Mouse (Mus musculus) retina, embryonic 14.5 days (tissue): ENCODE results near the gene Fam241a.

Source experiments
- DNase-seq: peaks from one replicate; pipeline ENCODE4 v3.0.0-alpha.2; 2015; ENCODE audit warnings: low spot score

Fam241a gene

DNA sequence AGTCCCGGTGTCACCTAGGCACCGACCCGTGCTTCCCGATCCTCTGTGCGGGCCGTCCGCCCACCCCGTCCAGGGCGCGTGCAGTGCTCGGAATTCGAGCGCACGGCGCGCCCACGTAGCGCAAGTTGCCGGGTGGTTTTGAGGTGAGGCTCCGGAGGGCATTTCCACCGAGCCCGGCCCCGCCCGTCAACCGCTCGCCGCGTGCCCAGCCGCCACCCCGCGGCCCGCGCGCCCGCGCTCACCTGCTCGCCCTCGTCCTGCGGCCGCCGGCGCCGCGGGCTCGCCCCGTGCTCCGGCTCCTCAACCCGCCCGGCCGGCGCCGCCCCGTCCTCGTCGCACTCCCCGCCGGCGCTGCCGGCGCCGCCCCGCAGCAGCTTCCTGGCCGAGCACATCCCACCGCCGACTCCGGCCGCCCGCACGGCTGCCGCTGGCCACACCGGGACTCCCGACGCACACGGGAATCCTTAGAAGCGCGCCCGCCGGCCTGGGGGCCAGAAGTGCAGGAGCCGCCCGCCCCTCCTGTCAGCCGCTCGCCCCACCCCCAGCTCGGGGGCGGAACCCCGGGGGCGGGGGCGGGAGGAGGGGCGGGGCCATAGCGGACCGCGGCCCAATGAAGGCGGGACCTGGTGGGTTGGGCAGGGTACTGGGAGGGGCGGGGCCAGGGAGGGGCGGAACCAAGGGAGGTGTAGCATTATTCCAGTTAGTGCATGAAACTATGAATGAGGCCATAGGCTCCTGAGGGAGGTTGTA is at the start of gene Fam241a:
Gene Fam241a, minus strand, starts transcription at position 533 of the 750 bp plus-strand sequence.
- peak; percentile 84 for DNase-seq

DNA sequence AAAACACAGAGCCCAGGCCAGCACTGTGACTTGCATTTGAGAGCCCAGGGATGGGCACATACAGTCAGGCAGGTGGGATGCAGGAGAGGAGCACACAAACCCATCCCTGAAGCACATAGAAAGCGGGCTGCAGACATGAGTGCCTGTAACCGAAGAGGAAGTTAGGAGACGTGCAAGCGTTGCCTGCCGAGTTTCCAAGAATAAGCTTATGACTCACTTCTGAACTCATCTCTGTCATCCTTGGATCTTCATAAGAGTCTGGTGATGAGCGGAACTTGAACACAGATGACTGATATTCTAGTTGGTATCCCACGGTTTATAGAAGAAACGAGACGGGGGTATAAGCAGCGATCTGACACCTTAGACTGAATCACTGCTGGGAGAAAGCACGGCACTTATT is 36.3 kb upstream of the Fam241a start:
- DNase-seq: no peak

DNA sequence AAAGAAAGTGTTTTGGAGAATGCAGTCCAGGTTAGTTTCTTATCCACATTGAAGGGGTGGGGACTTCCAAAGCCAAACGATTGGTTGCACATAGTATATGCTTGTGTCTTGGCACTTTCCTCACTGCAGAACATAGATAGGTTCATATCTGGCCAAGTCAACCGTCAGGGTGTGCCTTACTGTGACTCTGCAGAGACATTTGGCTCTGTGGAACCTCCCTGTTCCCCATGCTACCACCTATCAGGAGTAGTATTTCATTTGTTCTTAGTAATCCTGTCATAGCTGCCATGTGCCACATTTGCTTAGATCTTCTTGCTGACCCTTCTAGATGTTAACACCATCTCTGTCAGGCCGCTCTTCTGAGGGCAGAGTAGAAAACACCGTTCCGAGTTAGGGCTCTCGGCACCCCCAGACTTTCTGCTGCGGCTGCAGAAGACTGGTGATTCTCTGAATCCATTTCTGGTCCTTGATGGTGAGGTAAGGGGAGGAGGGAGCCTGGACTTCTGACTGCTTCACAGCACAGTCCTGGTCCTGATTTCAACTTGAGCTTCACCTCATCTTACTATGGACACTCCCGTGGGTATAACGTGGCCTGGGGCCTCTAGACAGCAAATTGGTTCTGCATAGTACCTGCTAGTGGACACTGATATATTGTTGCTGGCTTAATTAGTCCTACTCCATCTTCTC is 34.3 kb upstream of the Fam241a start:
- no peak for DNase-seq

DNA sequence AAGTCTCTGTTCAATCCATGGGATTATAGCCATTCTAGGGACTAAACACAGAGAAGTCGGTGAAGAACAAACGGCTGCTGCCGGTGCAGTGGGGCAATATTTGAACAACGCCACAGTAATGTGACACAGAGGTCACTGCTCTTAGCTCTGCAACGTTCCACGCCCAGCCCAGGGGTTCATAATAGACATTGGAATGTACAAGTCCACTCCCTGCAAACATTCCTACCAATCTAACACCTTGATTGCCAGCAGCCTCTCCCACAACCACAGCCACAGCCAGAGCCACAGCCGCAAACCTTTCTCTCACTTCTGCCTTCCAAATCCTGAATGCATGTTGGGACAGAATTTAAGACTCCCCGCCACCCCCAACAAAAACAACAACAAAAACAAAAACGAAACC is 33.8 kb upstream of the Fam241a start:
- no peak for DNase-seq

DNA sequence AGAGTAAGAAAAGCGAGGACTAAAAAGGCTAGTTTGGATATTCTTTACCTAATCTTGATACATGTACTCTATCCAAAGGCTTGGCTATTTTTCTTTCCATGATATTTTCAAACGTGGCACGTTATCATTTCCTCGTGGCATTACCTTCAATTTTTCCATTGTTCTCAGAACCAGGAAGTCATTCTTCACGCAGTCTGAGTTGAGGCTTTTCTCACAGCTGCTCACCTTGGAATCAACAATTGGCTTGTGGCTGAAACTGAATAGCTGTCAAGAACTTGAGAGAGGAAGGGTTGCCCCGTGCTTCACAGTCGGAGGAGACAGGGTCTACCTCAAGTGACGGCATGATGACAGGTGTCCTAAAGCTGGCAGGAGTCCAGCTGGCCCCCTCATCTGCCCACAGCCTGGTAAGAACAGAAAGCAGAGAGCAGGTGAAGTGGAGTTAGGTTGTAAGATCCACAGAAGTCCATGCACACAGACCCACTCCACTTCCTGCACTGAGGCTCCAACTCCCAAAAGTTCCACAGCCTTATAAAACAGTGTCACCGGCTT is 30.6 kb upstream of the Fam241a start:
- DNase-seq: no peak

DNA sequence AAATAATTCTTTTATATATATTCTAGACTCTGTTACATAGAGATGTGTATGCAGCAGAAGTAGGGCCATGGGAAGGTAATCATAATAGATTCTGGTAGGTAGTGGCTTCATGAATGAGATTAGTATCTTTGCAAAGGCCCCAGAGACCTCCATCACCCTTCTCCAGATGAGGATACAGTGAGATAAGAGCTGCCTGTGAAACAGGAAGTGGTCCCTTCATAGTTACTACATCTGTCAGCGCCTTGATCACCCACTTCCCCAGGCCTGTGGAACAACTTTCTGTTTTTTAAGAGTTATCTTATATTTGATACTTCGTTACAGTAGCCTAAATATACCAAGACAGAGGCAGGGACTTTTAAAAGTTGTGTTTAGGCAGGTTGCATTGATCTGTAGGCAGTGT is 28.3 kb upstream of the Fam241a start:
- no peak for DNase-seq

DNA sequence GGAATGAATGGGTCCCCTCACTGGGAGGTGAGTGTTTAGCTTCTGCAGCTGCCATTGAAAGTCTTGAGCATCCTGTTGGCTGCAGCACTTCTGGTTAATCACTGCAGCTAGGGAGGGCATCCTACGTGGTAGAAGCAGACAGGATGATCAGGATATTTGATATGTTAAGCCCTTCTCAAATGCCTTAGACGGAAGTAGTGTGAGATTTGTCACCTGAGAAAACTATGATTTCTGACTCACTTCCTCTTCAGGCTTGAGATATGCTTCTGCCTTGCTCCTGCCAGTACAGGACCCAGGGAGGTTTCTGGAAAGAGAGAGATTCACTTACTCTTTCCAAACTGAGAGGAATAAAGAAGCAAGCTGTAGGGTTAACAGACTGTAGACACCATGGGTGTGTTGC is 27.1 kb upstream of the Fam241a start:
- no peak for DNase-seq

DNA sequence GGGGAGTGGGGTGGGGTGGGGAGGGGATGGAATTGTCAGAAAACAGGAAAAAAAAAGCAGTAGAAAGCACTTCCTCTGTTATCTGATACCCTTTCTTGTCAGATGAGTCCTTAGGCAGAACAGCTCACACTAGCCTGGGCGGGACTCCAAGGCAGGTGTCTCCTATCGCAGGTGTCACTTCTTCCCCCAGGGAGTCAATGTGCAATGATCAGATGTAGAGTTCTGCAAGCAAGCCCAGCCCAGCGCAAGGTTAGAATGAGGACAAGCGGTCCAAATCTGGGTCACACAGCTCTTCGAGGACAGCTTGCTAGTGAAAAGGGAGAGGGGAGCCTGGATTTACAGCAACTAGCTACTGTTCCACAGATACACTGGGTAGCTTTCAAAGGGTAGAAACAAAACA is 26.0 kb upstream of the Fam241a start:
- no peak for DNase-seq

DNA sequence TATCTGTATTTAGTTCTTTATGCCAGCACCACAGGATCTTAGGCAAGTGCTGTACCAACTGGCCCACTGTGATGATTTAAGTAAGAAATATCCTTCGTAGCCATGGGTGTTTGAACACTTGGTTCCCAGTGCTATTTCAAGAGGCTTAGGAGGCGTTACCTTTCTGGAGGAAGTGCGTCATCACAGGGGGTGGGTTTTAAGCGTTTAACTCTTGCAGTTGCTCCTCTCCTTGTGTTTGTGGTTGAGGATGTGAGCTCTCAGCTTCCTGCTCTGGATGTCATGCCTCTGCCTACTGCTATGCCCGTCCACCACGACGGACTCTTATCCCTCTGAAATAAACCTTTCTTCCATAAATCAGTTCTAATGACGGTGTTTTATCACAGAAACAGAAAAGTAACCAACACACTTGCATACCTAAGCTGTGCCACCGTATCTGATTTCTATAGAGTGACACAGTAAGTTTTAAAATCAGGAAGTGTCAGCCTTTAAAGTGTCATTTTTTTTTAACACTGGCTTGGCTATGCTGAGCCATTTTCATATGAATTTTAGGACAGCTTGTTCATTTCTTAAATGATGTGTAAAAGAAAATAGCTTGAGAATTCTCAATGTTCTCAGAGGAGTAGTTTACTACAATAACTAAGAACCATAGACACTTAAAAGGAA is 22.0 kb upstream of the Fam241a start:
- DNase-seq: no peak

DNA sequence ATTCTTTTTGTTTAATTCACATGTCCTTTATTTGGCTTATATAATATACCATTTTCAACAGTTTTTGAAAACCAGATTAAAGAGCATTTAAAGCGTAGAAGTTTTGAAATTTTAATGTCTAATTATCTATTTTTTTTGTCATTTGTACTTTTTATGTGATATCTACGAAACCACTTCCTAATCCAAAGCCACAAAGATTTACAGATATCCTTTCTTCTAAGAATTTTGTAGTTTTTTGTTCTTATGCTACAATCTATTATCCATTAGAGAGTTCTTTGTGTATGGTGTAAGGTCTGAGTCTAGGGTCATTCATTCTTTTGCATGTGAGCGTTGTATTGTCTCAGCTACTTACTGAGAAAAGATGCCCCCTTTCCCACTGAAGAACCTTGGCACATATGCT is 21.4 kb upstream of the Fam241a start:
- no peak for DNase-seq

DNA sequence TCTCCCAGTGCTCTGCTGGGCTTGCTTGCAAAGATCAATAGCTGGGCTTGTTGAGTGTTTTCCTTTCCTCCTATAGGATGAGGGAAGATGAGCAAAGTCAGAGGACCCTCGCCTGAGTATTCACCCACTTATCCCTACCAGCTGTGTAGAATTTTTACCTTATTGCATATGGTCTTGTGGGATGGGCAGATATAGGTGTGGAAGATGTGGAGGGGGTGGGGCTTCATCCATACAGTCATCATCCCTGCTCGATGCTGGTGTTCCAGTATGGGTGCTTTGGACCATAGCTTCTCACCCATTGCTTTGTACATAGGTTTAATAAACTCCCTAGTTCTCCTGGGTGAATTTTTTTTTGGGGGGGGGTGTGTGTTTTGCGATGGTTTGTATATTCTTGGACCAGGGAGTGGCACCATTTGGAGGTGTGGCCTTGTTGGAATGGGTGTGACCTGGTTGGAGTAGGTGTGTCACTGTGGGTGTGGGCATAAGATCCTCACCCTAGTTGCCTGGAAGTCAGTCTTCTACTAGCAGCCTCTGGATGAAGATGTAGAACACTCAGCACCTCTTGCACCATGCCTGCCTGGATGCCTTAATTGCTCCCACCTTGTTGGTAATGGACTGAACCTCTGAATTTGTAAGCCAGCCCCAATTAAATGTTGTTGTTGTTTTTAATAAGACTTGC is 19.7 kb upstream of the Fam241a start:
- no peak for DNase-seq

DNA sequence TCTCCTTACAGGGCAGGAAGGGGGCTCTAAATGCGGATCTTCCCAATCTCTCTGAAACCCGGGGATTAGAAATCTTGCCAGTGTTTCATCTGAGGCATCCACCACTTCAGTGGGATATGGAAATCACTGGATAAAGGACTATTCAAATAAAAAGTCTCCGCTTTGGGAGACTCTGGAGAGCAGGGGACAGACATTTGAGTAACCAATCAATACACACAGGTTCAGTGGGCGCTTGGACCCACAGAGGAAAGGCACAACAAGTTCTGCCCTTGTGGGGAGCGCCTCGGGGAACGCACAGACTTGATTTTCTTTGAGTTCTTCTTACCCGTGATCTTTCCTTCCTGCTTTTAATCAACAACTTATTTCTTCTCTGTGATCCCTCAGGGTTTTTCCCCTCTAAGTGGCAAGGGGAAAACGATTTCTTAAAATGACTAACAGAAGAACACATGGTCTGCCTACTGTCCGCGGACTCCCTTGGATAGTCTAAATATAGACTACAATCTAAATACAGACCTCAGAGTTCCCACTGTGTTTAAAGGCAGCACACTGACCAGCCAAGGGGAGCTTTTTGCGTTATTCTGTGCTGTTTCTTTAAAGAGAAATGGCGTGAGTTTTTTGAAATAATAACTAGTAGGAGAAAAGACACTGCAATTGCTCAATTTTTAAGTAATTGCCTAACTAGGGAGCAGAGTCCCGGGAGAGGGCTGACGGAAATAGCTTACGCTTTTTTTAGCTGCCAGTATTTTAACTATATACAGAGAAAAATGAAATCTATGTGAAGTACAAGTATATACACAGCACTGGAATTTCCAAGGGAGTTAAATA is 18.0 kb upstream of the Fam241a start:
- no peak for DNase-seq

DNA sequence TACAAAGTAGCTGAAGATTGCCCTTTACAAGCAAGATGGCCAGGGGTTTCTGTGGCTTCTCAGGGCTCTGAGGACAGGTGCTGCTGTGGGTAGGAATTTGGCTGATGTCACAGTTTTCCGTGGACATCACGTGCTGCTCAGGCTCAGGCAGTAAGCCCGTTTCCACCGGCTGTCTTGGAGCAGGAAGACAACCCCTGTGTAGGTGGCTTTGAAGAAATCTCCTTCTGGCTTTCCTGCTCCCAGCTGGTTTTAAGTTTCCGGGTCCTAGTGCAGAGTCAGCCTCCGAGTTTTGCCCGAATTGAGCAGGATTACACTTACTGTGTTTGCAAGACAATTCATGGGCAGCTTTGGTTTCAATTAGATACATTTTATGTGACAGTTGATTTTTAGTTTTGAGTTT is 13.8 kb upstream of the Fam241a start:
- no peak for DNase-seq

DNA sequence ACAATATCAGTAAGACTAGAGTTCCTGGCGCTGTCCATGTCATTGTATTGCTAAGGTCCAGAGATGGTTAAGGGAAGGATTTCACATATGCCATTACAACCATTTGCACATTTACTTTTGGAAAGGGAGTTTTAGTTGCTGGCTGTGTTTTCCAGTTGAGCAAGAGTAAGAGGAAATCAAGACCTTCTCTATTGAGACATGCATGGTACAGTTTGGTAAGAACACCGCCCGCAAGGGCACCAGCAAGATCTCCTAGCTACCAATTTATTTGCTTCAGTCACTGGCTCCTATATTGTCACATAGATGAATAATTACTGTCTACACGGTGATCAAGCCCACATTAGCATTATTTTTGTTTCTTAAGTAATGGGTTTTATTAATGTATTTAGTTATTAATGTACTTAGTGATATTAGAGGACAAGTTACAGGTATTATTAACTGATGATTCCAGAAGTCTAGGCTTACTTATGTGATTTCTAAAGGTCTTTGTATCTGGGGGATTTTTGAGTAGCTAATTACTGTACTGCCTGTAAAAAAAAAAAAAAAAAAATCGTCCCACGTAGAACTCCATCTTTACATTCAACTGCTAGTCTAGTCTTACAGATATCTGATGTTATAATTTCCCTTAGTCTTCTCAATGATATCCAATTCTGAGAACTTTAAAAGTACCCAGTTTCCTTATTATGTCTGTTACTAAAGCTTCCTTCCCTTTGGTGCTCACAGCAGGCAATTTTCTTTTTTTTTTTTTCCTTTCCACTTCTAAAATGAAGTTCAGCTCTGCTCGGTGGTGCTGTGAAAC is 944 bp downstream of the Fam241a start:
- no peak for DNase-seq

DNA sequence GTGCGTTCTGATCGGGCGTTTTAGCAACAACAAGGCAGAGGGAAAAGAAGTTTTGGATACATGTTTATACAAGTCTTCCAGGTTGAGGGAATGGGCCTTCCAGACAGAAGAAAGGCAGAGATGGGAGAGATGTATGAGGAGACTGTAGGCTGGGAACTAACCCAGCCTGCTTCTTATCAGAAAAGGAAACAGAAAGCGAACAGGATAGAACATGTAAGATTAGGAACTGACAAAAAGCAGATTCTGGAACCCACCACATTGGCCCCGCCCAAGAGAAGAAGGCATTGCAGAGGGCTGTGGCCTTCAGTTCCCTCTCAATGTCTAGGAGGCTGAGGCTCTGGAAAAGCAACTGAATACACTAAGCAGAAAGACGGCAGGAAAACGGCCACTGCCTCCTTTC is 2.2 kb downstream of the Fam241a start:
- DNase-seq: no peak

DNA sequence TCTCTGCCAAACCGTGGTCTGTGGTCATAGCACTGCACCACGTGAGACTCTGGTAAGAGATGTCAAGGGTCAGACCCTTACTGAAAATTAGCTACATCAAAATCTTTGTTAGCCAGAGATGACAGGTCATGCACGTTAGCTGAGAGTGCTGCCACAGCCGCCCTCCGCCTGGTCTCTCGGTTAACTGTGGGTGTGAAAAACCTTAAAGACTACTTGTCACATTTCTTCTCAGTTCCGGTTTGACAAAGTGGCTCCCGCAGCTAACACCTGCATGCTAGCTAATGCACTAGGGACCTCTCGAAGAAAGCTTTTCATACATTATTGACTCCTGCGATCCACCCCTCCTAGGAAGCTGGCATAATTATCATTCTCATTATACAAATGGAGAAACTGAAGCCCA is 4.2 kb downstream of the Fam241a start:
- DNase-seq: no peak

DNA sequence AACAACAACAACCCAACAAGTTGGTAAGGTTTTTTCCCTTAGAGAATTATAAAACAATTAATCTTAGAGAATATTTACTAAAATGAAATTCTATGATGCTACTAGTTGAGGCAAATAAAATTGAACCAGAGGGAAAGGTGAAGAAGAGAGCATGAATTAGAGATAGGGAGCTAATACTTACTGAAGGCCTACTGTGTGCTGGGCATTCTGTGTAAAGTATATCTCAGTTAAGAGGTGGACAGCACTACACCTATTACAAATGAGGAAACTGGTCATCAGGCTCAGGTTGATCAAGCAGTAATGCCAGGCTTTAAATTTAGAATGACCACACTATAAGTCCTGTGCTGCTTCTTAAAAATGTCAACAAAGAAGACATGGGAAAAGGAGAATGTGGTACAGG is 6.1 kb downstream of the Fam241a start:
- no peak for DNase-seq

DNA sequence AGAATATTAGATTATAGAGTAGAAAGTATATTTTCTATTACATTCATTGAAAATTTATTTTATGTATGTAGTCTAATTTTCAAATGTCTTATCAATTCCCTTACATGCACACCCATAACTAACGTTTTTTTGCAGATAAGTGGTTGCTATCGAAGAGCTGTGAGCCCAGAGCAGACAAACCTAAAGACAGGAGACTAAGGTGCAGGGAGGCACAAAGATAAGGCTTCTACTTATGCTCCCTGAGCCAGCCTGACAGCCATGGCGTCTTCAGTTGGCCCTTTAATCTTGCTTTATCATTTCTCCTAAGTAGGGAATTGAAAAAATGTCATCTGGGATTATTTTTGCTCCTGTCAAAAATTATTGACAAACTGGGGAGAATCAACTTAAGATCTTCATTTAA is 6.6 kb downstream of the Fam241a start:
- DNase-seq: no peak

DNA sequence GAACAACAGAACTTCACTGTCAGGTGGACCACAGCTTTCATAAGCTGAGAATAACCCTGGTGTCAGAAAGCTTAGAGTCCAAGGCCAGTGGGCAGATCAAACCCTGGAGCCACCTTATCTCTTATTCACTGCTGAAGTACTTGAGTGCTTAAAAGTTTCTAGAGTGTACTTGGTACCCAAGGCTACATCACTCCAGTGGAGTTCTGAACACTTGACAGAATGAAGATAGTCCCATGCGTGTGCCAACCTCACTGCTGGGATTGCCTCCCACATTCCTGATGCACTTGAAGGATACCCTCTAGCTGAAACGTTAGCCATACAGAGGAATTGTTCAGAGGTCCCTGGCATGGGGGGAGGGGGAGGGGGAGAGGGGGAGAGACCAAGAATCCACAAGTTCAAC is 14.4 kb downstream of the Fam241a start:
- no peak for DNase-seq

DNA sequence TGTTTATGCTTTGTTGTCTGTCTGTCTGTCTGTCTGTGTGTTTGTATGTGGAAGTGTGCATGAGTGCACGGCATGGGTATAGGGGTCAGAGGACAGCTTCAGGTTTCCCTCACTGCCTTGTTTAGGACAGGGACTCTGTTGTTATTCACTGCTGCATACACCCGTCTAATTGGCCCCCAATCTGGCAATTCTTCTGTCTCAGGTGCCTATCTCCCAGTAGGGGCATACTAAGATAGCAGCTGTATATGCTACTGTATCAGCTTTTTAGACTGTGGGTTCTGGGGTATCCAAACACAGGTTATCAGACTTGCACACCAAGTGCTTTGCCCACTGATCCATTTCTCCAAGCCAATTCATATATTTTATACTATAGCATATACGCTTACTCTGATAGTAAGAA is 16.2 kb downstream of the Fam241a start:
- no peak for DNase-seq

DNA sequence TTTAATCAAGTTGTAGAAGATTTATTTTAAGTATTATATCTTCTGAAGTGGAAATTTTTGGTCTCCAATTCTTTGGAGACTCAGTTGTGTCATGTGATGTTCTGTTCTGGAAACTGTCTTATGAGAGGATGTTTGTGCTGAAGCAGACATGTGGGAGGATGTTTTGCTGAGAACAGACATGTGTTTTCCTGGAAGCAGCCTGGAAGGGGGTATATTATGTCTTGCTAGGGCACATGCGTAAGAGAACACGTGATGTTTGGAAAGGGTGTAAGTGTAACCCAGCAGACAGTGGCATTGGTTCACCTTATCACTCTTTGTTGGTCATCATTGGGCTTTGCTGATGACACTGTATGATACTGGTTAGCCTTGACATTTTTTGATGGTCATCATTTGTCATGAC is 20.6 kb downstream of the Fam241a start:
- no peak for DNase-seq
